Mouse (Mus musculus): ENCODE results near the gene Twnk.
"Not testable (repeated sequence)": the region's sequence is repeated elsewhere in the genome, so short reads cannot be mapped to it uniquely, and the experiment has no call there.

Gene Twnk

GRCm38 (mm10) chr19:45025937-45026568 is 20.6 kb downstream of the Twnk start:
- no peak for DNase-seq (ENCODE audit: low spot score)

- no peak for DNase-seq (ENCODE audit: low spot score)
These were observed 21.7 kb downstream of the Twnk start for GRCm38 (mm10) chr19:45026958-45027670.

- DNase-seq (ENCODE audit: low spot score), result no peak
These were observed 22.4 kb downstream of the Twnk start for GRCm38 (mm10) chr19:45027848-45028247.

- no peak for DNase-seq (ENCODE audit: low spot score)
These were observed 23.3 kb downstream of the Twnk start for GRCm38 (mm10) chr19:45028746-45029145.

- no peak for DNase-seq (ENCODE audit: low spot score)
These were observed 24.1 kb downstream of the Twnk start for GRCm38 (mm10) chr19:45029571-45029970.

GRCm38 (mm10) chr19:45030111-45030510 is 24.6 kb downstream of the Twnk start:
- DNase-seq (ENCODE audit: low spot score), result peak; percentile 59

GRCm38 (mm10) chr19:45030746-45031693 is 25.6 kb downstream of the Twnk start:
- peak; percentile 82 for DNase-seq (ENCODE audit: low spot score)

- peak; percentile 74 for DNase-seq (ENCODE audit: low spot score)
These were observed 26.3 kb downstream of the Twnk start for GRCm38 (mm10) chr19:45031780-45032179.

- DNase-seq (ENCODE audit: low spot score), result no peak
These were observed 27.3 kb downstream of the Twnk start for GRCm38 (mm10) chr19:45032570-45033332.

- DNase-seq (ENCODE audit: low spot score), result no peak
These were observed 31.4 kb downstream of the Twnk start for GRCm38 (mm10) chr19:45036867-45037266.

- DNase-seq (ENCODE audit: low spot score), result not testable (repeated sequence)
These were observed 32.7 kb downstream of the Twnk start for GRCm38 (mm10) chr19:45038198-45038597.

- DNase-seq (ENCODE audit: low spot score), result no peak
These were observed 34.8 kb downstream of the Twnk start for GRCm38 (mm10) chr19:45040214-45040613.

GRCm38 (mm10) chr19:45044389-45044927 is 39.0 kb downstream of the Twnk start:
- DNase-seq (ENCODE audit: low spot score), result no peak

- no peak for DNase-seq (ENCODE audit: low spot score)
These were observed 39.8 kb downstream of the Twnk start for GRCm38 (mm10) chr19:45045236-45045635.

- no peak for DNase-seq (ENCODE audit: low spot score)
These were observed 40.2 kb downstream of the Twnk start, which contains the start of gene Pdzd7 for GRCm38 (mm10) chr19:45045651-45046050. Gene Pdzd7 (minus strand): TSS chr19:45045717.

- peak; percentile 67 for DNase-seq (ENCODE audit: low spot score)
These were observed 41.3 kb downstream of the Twnk start for GRCm38 (mm10) chr19:45046523-45047321.

- DNase-seq (ENCODE audit: low spot score), result peak; percentile 74
These were observed 42.0 kb downstream of the Twnk start, which contains the start of gene Sfxn3 for GRCm38 (mm10) chr19:45047417-45047934. Gene Sfxn3 (plus strand): TSS chr19:45047503.

- no peak for DNase-seq (ENCODE audit: low spot score)
These were observed 42.6 kb downstream of the Twnk start for GRCm38 (mm10) chr19:45047935-45048643.

- DNase-seq (ENCODE audit: low spot score), result no peak
These were observed 43.3 kb downstream of the Twnk start for GRCm38 (mm10) chr19:45048644-45049365.

All from c-Kit-positive CD71-positive TER-119-positive erythroid progenitor cells, embryonic 14.5 days (primary cell).